ENCODE assay signal across 17 mouse cellular contexts in genomic region chr4:154472569-154472968, GRCm38 (mm10).
DNase-seq lines count a peak whose midpoint lies in the region; ATAC-seq and TF ChIP-seq lines count a peak whose summit lies in the region.
"Had no signal": no experiment of that assay in that cellular context is flagged by ENCODE, and none has a peak within 500 bp of the region (broad histone marks: within the 10 kb centered on the region; RNA-seq: fewer than 3 reads in every experiment).

No protein-coding gene starts in this region.

- ATAC-seq in hindbrain, postnatal 0 days: no peak
- ATAC-seq in hindbrain, embryonic 12.5 days (ENCODE audit: low FRiP score): no peak
- ATAC-seq in midbrain, embryonic 13.5 days: no peak
- ATAC-seq: lung, postnatal 0 days had no signal

- H3K36me3 ChIP-seq in hindbrain, embryonic 10.5 days: no peaks in the 10 kb centered on the region
- no peaks in the 10 kb centered on the region for H3K36me3 ChIP-seq in hindbrain, postnatal 0 days (ENCODE audit: insufficient read depth, low read length)
- no peaks in the 10 kb centered on the region for H3K36me3 ChIP-seq in hindbrain, embryonic 12.5 days
- H3K36me3 ChIP-seq in midbrain, embryonic 13.5 days: no peaks in the 10 kb centered on the region
- H3K36me3 ChIP-seq: embryonic facial prominence, embryonic 15.5 days had no signal

- H3K27me3 ChIP-seq in hindbrain, embryonic 10.5 days (ENCODE audit: insufficient read depth, poor library complexity, severe bottlenecking): peaks cover 97% of the 10 kb centered on the region
- H3K27me3 ChIP-seq in hindbrain, postnatal 0 days (ENCODE audit: insufficient read depth, low read length): peaks cover 32% of the 10 kb centered on the region; the same call in 1 of the 2 replicates
- H3K27me3 ChIP-seq in hindbrain, embryonic 12.5 days: peaks cover 84% of the 10 kb centered on the region
- H3K27me3 ChIP-seq in midbrain, embryonic 13.5 days: peaks cover 87% of the 10 kb centered on the region

- H3K27ac ChIP-seq in hindbrain, embryonic 10.5 days: peak overlapping the region; percentile 84
- H3K27ac ChIP-seq in hindbrain, postnatal 0 days: no peak overlapping the region
- peak overlapping the region; percentile 66 for H3K27ac ChIP-seq in hindbrain, embryonic 12.5 days
- H3K27ac ChIP-seq in midbrain, embryonic 13.5 days: peak overlapping the region; percentile 25; the same call in 1 of the 2 replicates
- H3K27ac ChIP-seq: embryonic facial prominence, embryonic 15.5 days had no signal

- DNase-seq in hindbrain, embryonic 10.5 days (ENCODE audit: low spot score): peak; percentile 57
- no peak for DNase-seq in hindbrain, postnatal 0 days (ENCODE audit: low spot score)
- DNase-seq in embryo, embryonic 11 days: peak; percentile 61
- DNase-seq in gastrocnemius, adult 8-10 months (ENCODE audit: low spot score in 2 of 2): no peak
- no peak for DNase-seq in lung, postnatal 25 days (ENCODE audit: low spot score)
- DNase-seq in lung, adult 2 months: no peak
- DNase-seq: adrenal gland, postnatal 36 days; cerebellum, postnatal 25 days; heart, postnatal 14 days; kidney, adult 8-10 months; right cerebral cortex, postnatal 14 days; thymus, adult 18-20 months had no signal

- no peak overlapping the region for H3K4me2 ChIP-seq in hindbrain, postnatal 0 days (ENCODE audit: low read depth, low read length)
- no peak overlapping the region for H3K4me2 ChIP-seq in hindbrain, embryonic 12.5 days (replicated peaks)
- peak overlapping the region; percentile 25; the same call in 1 of the 2 replicates for H3K4me2 ChIP-seq in midbrain, embryonic 13.5 days (replicated peaks)
- H3K4me2 ChIP-seq: embryonic facial prominence, embryonic 15.5 days; liver, embryonic 11.5 days had no signal

- no peak overlapping the region for H3K9ac ChIP-seq in hindbrain, postnatal 0 days (replicated peaks; ENCODE audit: low read length)
- 0 out of 2 replicates have a peak overlapping the region, but pooled peaks have one; percentile 38 for H3K9ac ChIP-seq in hindbrain, embryonic 12.5 days
- peak overlapping the region; percentile 12; the same call in 1 of the 2 replicates for H3K9ac ChIP-seq in midbrain, embryonic 13.5 days (replicated peaks)
- H3K9ac ChIP-seq: embryonic facial prominence, embryonic 15.5 days had no signal

- WGBS in hindbrain, embryonic 10.5 days: 20% methylated on average over 8 of the region's 8 CpGs
- 34% methylated on average over 8 of the region's 8 CpGs for WGBS in hindbrain, postnatal 0 days
- 20% methylated on average over 8 of the region's 8 CpGs for WGBS in hindbrain, embryonic 12.5 days
- 17% methylated on average over 8 of the region's 8 CpGs for WGBS in midbrain, embryonic 13.5 days
- 46% methylated on average over 8 of the region's 8 CpGs for WGBS in lung, adult 2 months

- no peak for TF ChIP-seq POLR2A in lung, adult 2 months (IDR thresholded peaks at IDR 0.05; ENCODE audit: borderline replicate concordance, extremely low read depth, low read depth, low read length)

- no peak for TF ChIP-seq CTCF in hindbrain, postnatal 0 days (IDR thresholded peaks at IDR 0.05; ENCODE audit: low read depth)
- TF ChIP-seq CTCF in lung, adult 2 months (IDR thresholded peaks at IDR 0.05; ENCODE audit: insufficient read depth, low read length): no peak

- no peak overlapping the region for H3K4me3 ChIP-seq in hindbrain, embryonic 10.5 days
- H3K4me3 ChIP-seq in hindbrain, postnatal 0 days (ENCODE audit: low read length): no peak overlapping the region
- H3K4me3 ChIP-seq in hindbrain, embryonic 12.5 days: no peak overlapping the region
- no peak overlapping the region for H3K4me3 ChIP-seq in midbrain, embryonic 13.5 days (replicated peaks)
- H3K4me3 ChIP-seq in lung, adult 2 months (replicated peaks; ENCODE audit: extremely low read depth, low read depth, low read length): no peak overlapping the region
- H3K4me3 ChIP-seq: embryonic facial prominence, embryonic 15.5 days had no signal

- no peaks in the 10 kb centered on the region for H3K9me3 ChIP-seq in hindbrain, embryonic 10.5 days
- H3K9me3 ChIP-seq in hindbrain, postnatal 0 days (ENCODE audit: low read length): no peaks in the 10 kb centered on the region
- H3K9me3 ChIP-seq in hindbrain, embryonic 12.5 days (replicated peaks): no peaks in the 10 kb centered on the region
- H3K9me3 ChIP-seq in midbrain, embryonic 13.5 days: no peaks in the 10 kb centered on the region
- H3K9me3 ChIP-seq: embryonic facial prominence, embryonic 15.5 days had no signal

- H3K4me1 ChIP-seq in hindbrain, embryonic 10.5 days (replicated peaks): peaks cover 73% of the 10 kb centered on the region
- peaks cover 18% of the 10 kb centered on the region for H3K4me1 ChIP-seq in hindbrain, postnatal 0 days (ENCODE audit: insufficient read depth, low read length)
- peaks cover 45% of the 10 kb centered on the region for H3K4me1 ChIP-seq in hindbrain, embryonic 12.5 days
- H3K4me1 ChIP-seq in midbrain, embryonic 13.5 days (replicated peaks): peaks cover 37% of the 10 kb centered on the region
- H3K4me1 ChIP-seq in lung, adult 2 months (ENCODE audit: control insufficient read depth, insufficient read depth, low read length): no peaks in the 10 kb centered on the region
- H3K4me1 ChIP-seq: embryonic facial prominence, embryonic 15.5 days had no signal

Comparison
In these comparisons a context has a peak if more than half of its experiments do, and no peak if none do; other contexts are left out.
1. DNase-seq: peak in hindbrain, embryonic 10.5 days (single experiment) and embryo, embryonic 11 days (single experiment); none in hindbrain, postnatal 0 days (single experiment), gastrocnemius, adult 8-10 months (0 of 2), lung, postnatal 25 days (single experiment) and lung, adult 2 months (single experiment).